Mouse (Mus musculus) midbrain, embryonic 16.5 days (tissue): ENCODE results near the gene Tsc22d4. TPM values are rescaled to one million over a fixed set of nuclear protein-coding genes. Genes with fewer than 3 reads are reported as not detected.

Experiments used
- ATAC-seq: fragments of 200-750 bp; cut with Nextera tagmentation; 2 replicates; pipeline ENCODE4 v1.8.0; 2017; ENCODE audit warnings: moderate TSS enrichment
- H3K27ac ChIP-seq: fragments of 300-500 bp; sonication (generic); 2 replicates; pipeline ENCODE4 v1.5.1; 2014; ENCODE audit warnings: mild to moderate bottlenecking, low read length, mixed read lengths
- H3K27me3 ChIP-seq: fragments of 300-500 bp; sonication (generic); 2 replicates; pipeline ENCODE4 v1.6.1; 2014; ENCODE audit warnings: low read depth, low read length, mixed read lengths; ENCODE audit not compliant: control insufficient read depth, insufficient read depth
- H3K36me3 ChIP-seq: fragments of 300-500 bp; sonication (generic); 2 replicates; pipeline ENCODE4 v1.6.1; 2014; ENCODE audit warnings: mild to moderate bottlenecking, low read length, moderate library complexity, mixed read lengths; ENCODE audit not compliant: control insufficient read depth, insufficient read depth
- H3K4me1 ChIP-seq: fragments of 300-500 bp; sonication (generic); 2 replicates; pipeline ENCODE4 v1.6.1; 2014; ENCODE audit warnings: mild to moderate bottlenecking, low read length, mixed read lengths; ENCODE audit not compliant: control insufficient read depth, insufficient read depth
- H3K4me2 ChIP-seq: fragments of 300-500 bp; sonication (generic); 2 replicates; pipeline ENCODE4 v1.6.1; 2014; ENCODE audit warnings: mild to moderate bottlenecking, low read length, mixed read lengths
- H3K4me3 ChIP-seq: fragments of 300-500 bp; sonication (generic); 2 replicates; pipeline ENCODE4 v1.5.1; 2014; ENCODE audit warnings: low read depth, mild to moderate bottlenecking, low read length, moderate library complexity, mixed read lengths
- H3K9ac ChIP-seq: fragments of 300-500 bp; sonication (generic); 2 replicates; pipeline ENCODE4 v1.6.1; 2014; ENCODE audit warnings: low read depth, low read length, mixed read lengths
- H3K9me3 ChIP-seq: fragments of 300-500 bp; sonication (generic); replicated peaks from 2 replicates; pipeline ENCODE4 v1.6.1; 2014; ENCODE audit warnings: mild to moderate bottlenecking, low read length, mixed read lengths; ENCODE audit not compliant: control insufficient read depth, poor library complexity, severe bottlenecking
- WGBS: fragments of 180-500 bp; shearing (Covaris S2); extraction: QIAGEN DNeasy Blood & Tissue Kit; methylation state at CpG from one replicate; pipeline ENCODE4 v1.1.7; 2014; 5-methylcytosine and 5-hydroxymethylcytosine counted together
- polyA plus RNA-seq: library from polyadenylated mRNA; unstranded; fragments of >200 nt; fragmentation: Nextera tagmentation; extraction: Ambion mirVana; gene quantifications from 2 replicates; pipeline ENCODE4 v1.2.1, GENCODE M21; 2015

Tsc22d4 gene
- polyA plus RNA-seq, 1 experiment from 2014 or later, result 74.1 TPM

GRCm38 (mm10) chr5:137788171-137788570 lies 42.6 kb downstream of the Tsc22d4 start:
- no peak for ATAC-seq
- 74% methylated on average over 24 of the region's 24 CpGs for WGBS
- no peaks in the 10 kb centered on the region for H3K9me3 ChIP-seq
- no peak overlapping the region for H3K9ac ChIP-seq
- no peak overlapping the region for H3K27ac ChIP-seq
- H3K4me1 ChIP-seq, result peaks cover 28% of the 10 kb centered on the region
- peak overlapping the region; percentile 79 for H3K4me3 ChIP-seq
- H3K4me2 ChIP-seq, result peak overlapping the region; percentile 70
- H3K27me3 ChIP-seq, result no peaks in the 10 kb centered on the region
- 0 out of 2 replicates have a peak, but pooled peaks cover 2% of the 10 kb centered on the region for H3K36me3 ChIP-seq

- Histone ChIP-seq H3K27ac (no peak overlapping the region), H3K36me3 (0 out of 2 replicates have a peak, but pooled peaks cover under 1% of the 10 kb centered on the region), H3K4me3 (no peak overlapping the region), H3K4me2 (no peak overlapping the region), H3K9me3 (no peaks in the 10 kb centered on the region), H3K9ac (no peak overlapping the region), H3K27me3 (no peaks in the 10 kb centered on the region), H3K4me1 (peaks cover 19% of the 10 kb centered on the region)
- WGBS, result 95% methylated on average over 2 of the region's 2 CpGs
- ATAC-seq, result no peak
Observed at GRCm38 (mm10) chr5:137788946-137789531, 43.5 kb downstream of the Tsc22d4 start.

GRCm38 (mm10) chr5:137791553-137791952 lies 46.0 kb downstream of the Tsc22d4 start:
- H3K9ac ChIP-seq, result no peak overlapping the region
- H3K4me2 ChIP-seq, result no peak overlapping the region
- no peak for ATAC-seq
- H3K4me1 ChIP-seq, result peaks cover 6% of the 10 kb centered on the region
- no peaks in the 10 kb centered on the region for H3K9me3 ChIP-seq
- no peaks in the 10 kb centered on the region for H3K36me3 ChIP-seq
- H3K27me3 ChIP-seq, result no peaks in the 10 kb centered on the region
- H3K27ac ChIP-seq, result no peak overlapping the region
- no peak overlapping the region for H3K4me3 ChIP-seq

- no peaks in the 10 kb centered on the region for H3K4me1 ChIP-seq
- H3K4me3 ChIP-seq, result no peak overlapping the region
- H3K4me2 ChIP-seq, result no peak overlapping the region
- WGBS, result 77% methylated on average over 3 of the region's 3 CpGs
- H3K27ac ChIP-seq, result no peak overlapping the region
- no peak overlapping the region for H3K9ac ChIP-seq
- H3K27me3 ChIP-seq, result no peaks in the 10 kb centered on the region
- ATAC-seq, result no peak
- no peaks in the 10 kb centered on the region for H3K36me3 ChIP-seq
- H3K9me3 ChIP-seq, result no peaks in the 10 kb centered on the region
Observed at GRCm38 (mm10) chr5:137796606-137797005, 51.1 kb downstream of the Tsc22d4 start.

GRCm38 (mm10) chr5:137800917-137801316 lies 55.4 kb downstream of the Tsc22d4 start:
- Histone ChIP-seq H3K4me1 (no peaks in the 10 kb centered on the region), H3K4me3 (no peak overlapping the region), H3K36me3 (no peaks in the 10 kb centered on the region), H3K9ac (no peak overlapping the region), H3K4me2 (no peak overlapping the region), H3K9me3 (no peaks in the 10 kb centered on the region), H3K27me3 (no peaks in the 10 kb centered on the region), H3K27ac (no peak overlapping the region)
- 89% methylated on average over 3 of the region's 3 CpGs for WGBS
- ATAC-seq, result no peak

- Histone ChIP-seq H3K27ac (no peak overlapping the region), H3K4me3 (no peak overlapping the region), H3K9me3 (no peaks in the 10 kb centered on the region), H3K9ac (no peak overlapping the region), H3K4me2 (no peak overlapping the region), H3K27me3 (no peaks in the 10 kb centered on the region), H3K4me1 (no peaks in the 10 kb centered on the region), H3K36me3 (no peaks in the 10 kb centered on the region)
- WGBS, result 70% methylated on average over 1 of the region's 1 CpGs
- no peak for ATAC-seq
Observed at GRCm38 (mm10) chr5:137806158-137806557, 60.6 kb downstream of the Tsc22d4 start.

GRCm38 (mm10) chr5:137808316-137808715 lies 62.8 kb downstream of the Tsc22d4 start:
- no peak for ATAC-seq
- Histone ChIP-seq H3K9ac (no peak overlapping the region), H3K4me1 (no peaks in the 10 kb centered on the region), H3K4me2 (no peak overlapping the region), H3K36me3 (no peaks in the 10 kb centered on the region), H3K4me3 (no peak overlapping the region), H3K27ac (no peak overlapping the region), H3K9me3 (no peaks in the 10 kb centered on the region), H3K27me3 (no peaks in the 10 kb centered on the region)
- 88% methylated on average over 5 of the region's 5 CpGs for WGBS

- no peak overlapping the region for H3K27ac ChIP-seq
- H3K27me3 ChIP-seq, result no peaks in the 10 kb centered on the region
- no peaks in the 10 kb centered on the region for H3K36me3 ChIP-seq
- 78% methylated on average over 4 of the region's 4 CpGs for WGBS
- no peak overlapping the region for H3K4me2 ChIP-seq
- H3K9me3 ChIP-seq, result no peaks in the 10 kb centered on the region
- no peak overlapping the region for H3K9ac ChIP-seq
- no peak for ATAC-seq
- no peaks in the 10 kb centered on the region for H3K4me1 ChIP-seq
- no peak overlapping the region for H3K4me3 ChIP-seq
Observed at GRCm38 (mm10) chr5:137817466-137818222, 72.1 kb downstream of the Tsc22d4 start.
